Mouse (Mus musculus) kidney, adult 2 months (tissue): ENCODE data around the gene Pck2. TPM values are rescaled to one million over a fixed set of nuclear protein-coding genes. Genes with fewer than 3 reads are reported as not detected.

ENCODE experiments used
- DNase-seq: peaks from one replicate; pipeline ENCODE4 v3.0.0; 2021
- H3K27ac ChIP-seq: fragments of 200-500 bp; 2 replicates; pipeline ENCODE4 v1.5.1; 2012; ENCODE audit warnings: low read depth, low read length, control low read depth, inconsistent platforms; ENCODE audit not compliant: insufficient read depth
- H3K27me3 ChIP-seq: fragments of 200-500 bp; replicated peaks from 2 replicates; pipeline ENCODE4 v1.6.1; 2012; ENCODE audit warnings: mild to moderate bottlenecking, moderate library complexity, low read length, inconsistent platforms; ENCODE audit not compliant: control insufficient read depth, insufficient read depth
- H3K36me3 ChIP-seq: fragments of 200-500 bp; 2 replicates; pipeline ENCODE4 v1.6.1; 2012; ENCODE audit warnings: mild to moderate bottlenecking, moderate library complexity, low read length, inconsistent platforms; ENCODE audit not compliant: control insufficient read depth, insufficient read depth
- H3K4me1 ChIP-seq: fragments of 200-500 bp; 2 replicates; pipeline ENCODE4 v1.6.1; 2011; ENCODE audit warnings: low read length; ENCODE audit not compliant: control insufficient read depth, insufficient read depth
- H3K4me3 ChIP-seq: fragments of 200-500 bp; 2 replicates; pipeline ENCODE4 v1.5.1; 2011; ENCODE audit warnings: mild to moderate bottlenecking, low read depth, low read length, control low read depth; ENCODE audit not compliant: insufficient read depth
- CTCF ChIP-seq: fragments of 200-500 bp; conservative IDR thresholded peaks from 2 replicates; pipeline ENCODE4 v1.5.1; 2011; ENCODE audit warnings: low read depth, mild to moderate bottlenecking, control low read depth, low read length, moderate library complexity, mixed read lengths; ENCODE audit not compliant: insufficient read depth, insufficient read length
- POLR2A ChIP-seq: fragments of 200-500 bp; IDR thresholded peaks from one replicate; pipeline ENCODE4 v1.6.1; 2011; ENCODE audit warnings: low read depth, low read length, control low read depth
- WGBS: fragments of 180-500 bp; shearing (Covaris S2); methylation state at CpG from one replicate; pipeline ENCODE4 v1.1.7; 2018; 5-methylcytosine and 5-hydroxymethylcytosine counted together
- polyA plus RNA-seq: library from polyadenylated mRNA; depleted of rRNA; stranded (reverse); fragments of >200 nt; gene quantifications from 2 replicates; pipeline ENCODE4 v1.2.3, GENCODE M21; 2012

Gene Pck2
- polyA plus RNA-seq, 1 experiment: 22.9 TPM

DNA sequence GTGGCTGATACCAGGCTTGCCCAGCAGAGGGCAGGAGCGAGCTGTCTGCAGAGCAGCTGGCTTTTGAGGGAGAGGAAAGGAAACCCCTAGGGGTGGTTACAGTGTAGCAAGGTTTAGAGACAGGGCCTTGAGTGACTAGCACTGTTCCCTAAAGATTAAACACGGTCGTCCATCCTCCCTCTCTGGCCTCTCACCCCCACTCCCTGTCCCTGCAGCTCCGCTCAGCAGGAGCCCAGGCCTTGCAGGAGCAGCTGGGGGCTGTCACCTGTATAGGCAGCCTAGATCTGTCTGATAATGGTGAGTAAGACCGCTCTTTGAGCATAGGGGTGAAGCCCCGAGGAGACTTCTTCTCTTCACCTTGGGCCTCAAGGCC lies 42.6 kb upstream of the Pck2 start:
- TF ChIP-seq CTCF: peak; percentile 94
- no peak for TF ChIP-seq POLR2A
- WGBS: 23% methylated on average over 6 of the region's 6 CpGs
- Histone ChIP-seq H3K4me3 (no peak overlapping the region), H3K4me1 (no peaks in the 10 kb centered on the region), H3K27me3 (no peaks in the 10 kb centered on the region), H3K27ac (no peak overlapping the region), H3K36me3 (no peaks in the 10 kb centered on the region)
- DNase-seq: peak; percentile 80

DNA sequence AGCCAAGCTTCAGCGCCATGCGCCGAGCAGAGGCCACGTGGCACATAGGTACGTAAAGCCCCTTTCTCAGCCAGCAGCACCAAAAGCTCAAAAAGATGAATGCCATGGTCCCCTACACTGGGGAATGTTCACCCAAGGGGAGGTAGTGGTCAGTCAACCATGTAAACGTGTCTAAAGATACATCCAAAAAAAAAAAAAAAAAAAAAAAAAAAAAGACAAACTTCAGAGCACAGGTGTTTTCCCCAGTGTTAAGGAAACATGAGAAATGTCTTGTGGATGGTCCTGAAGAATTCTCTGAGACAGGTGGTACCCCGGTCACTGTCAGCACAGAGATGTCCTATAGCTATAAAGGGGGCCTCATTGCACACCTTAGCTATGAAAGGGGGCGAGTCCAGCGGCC lies 34.5 kb upstream of the Pck2 start:
- H3K4me3 ChIP-seq: no peak overlapping the region
- H3K27me3 ChIP-seq: no peaks in the 10 kb centered on the region
- no peaks in the 10 kb centered on the region for H3K36me3 ChIP-seq
- H3K27ac ChIP-seq: no peak overlapping the region
- no peaks in the 10 kb centered on the region for H3K4me1 ChIP-seq
- 76% methylated on average over 9 of the region's 9 CpGs for WGBS
- DNase-seq: no peak
- TF ChIP-seq POLR2A (no peak), CTCF (no peak)

- TF ChIP-seq POLR2A: no peak
- TF ChIP-seq CTCF: no peak
- H3K36me3 ChIP-seq: no peaks in the 10 kb centered on the region
- H3K27ac ChIP-seq: no peak overlapping the region
- WGBS: 37% methylated on average over 7 of the region's 7 CpGs
- no peak for DNase-seq
- no peak overlapping the region for H3K4me3 ChIP-seq
- H3K4me1 ChIP-seq: no peaks in the 10 kb centered on the region
- no peaks in the 10 kb centered on the region for H3K27me3 ChIP-seq
These were observed 32.3 kb upstream of the Pck2 start for GRCm38 (mm10) chr14:55507801-55508200.

- Histone ChIP-seq H3K27ac (no peak overlapping the region), H3K27me3 (no peaks in the 10 kb centered on the region), H3K4me3 (no peak overlapping the region), H3K36me3 (no peaks in the 10 kb centered on the region), H3K4me1 (no peaks in the 10 kb centered on the region)
- DNase-seq: no peak
- WGBS: 69% methylated on average over 10 of the region's 10 CpGs
- no peak for TF ChIP-seq CTCF
- TF ChIP-seq POLR2A: no peak
These were observed 30.5 kb upstream of the Pck2 start for GRCm38 (mm10) chr14:55509540-55509939.

DNA sequence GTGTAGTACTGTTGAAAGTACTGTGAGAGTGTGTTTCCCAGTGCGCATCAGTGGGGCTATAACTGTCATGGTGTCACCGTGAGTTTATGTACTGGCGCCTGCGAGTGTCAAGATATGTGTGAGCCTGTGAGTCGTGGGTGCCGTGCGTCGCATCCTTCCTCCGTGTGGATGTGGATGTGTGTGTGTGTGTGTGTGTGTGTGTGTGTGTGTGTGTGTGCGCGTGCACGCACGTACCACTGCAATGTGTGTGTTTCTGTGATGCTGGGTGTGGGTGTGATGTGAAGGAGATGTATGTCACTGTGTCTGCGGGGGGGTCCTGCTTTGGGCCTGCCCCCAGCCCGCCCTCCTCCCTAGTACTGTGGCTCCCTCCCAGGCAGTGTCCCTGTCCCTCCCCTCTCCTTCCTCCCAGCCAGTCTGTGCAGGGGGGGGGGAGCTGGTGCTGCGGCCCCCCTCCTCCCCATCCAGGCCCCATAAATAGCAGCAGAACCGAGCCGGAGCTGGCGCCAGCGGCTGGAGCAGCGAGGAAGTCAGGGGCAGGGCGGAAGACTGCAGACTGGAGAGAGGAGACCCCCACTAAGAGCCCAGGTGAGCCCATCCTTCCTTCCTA lies 29.8 kb upstream of the Pck2 start, which contains the start of gene Cpne6:
Cpne6 (plus strand) TSS at position 321 of the 607 bp plus-strand sequence.
- no peak for TF ChIP-seq POLR2A
- TF ChIP-seq CTCF: no peak
- Histone ChIP-seq H3K27me3 (no peaks in the 10 kb centered on the region), H3K36me3 (no peaks in the 10 kb centered on the region), H3K27ac (no peak within 1 kb of the TSS), H3K4me1 (no peaks in the 10 kb centered on the region), H3K4me3 (no peak within 1 kb of the TSS)
- DNase-seq: no peak
- WGBS: 58% methylated on average over 22 of the region's 22 CpGs

- no peak overlapping the region for H3K27ac ChIP-seq
- TF ChIP-seq POLR2A (no peak), CTCF (no peak)
- no peaks in the 10 kb centered on the region for H3K27me3 ChIP-seq
- WGBS: 51% methylated on average over 7 of the region's 7 CpGs
- H3K4me3 ChIP-seq: no peak overlapping the region
- no peak for DNase-seq
- no peaks in the 10 kb centered on the region for H3K4me1 ChIP-seq
- H3K36me3 ChIP-seq: no peaks in the 10 kb centered on the region
These were observed 29.0 kb upstream of the Pck2 start for GRCm38 (mm10) chr14:55511037-55511436.

- Histone ChIP-seq H3K36me3 (no peaks in the 10 kb centered on the region), H3K27me3 (no peaks in the 10 kb centered on the region), H3K27ac (no peak overlapping the region), H3K4me1 (no peaks in the 10 kb centered on the region), H3K4me3 (no peak overlapping the region)
- TF ChIP-seq CTCF: no peak
- TF ChIP-seq POLR2A: no peak
- DNase-seq: no peak
- 66% methylated on average over 10 of the region's 10 CpGs for WGBS
These were observed 26.1 kb upstream of the Pck2 start for GRCm38 (mm10) chr14:55513927-55514326.
